Mouse (Mus musculus) kidney, adult 2 months (tissue): ENCODE measurements around the gene Parp1.

Experiments used
- CTCF ChIP-seq: fragments of 200-500 bp; conservative IDR thresholded peaks from 2 replicates; pipeline ENCODE4 v1.5.1; 2011; ENCODE audit warnings: low read depth, mild to moderate bottlenecking, control low read depth, low read length, moderate library complexity, mixed read lengths; ENCODE audit not compliant: insufficient read depth, insufficient read length
- POLR2A ChIP-seq: fragments of 200-500 bp; IDR thresholded peaks from one replicate; pipeline ENCODE4 v1.6.1; 2011; ENCODE audit warnings: low read depth, low read length, control low read depth

DNA sequence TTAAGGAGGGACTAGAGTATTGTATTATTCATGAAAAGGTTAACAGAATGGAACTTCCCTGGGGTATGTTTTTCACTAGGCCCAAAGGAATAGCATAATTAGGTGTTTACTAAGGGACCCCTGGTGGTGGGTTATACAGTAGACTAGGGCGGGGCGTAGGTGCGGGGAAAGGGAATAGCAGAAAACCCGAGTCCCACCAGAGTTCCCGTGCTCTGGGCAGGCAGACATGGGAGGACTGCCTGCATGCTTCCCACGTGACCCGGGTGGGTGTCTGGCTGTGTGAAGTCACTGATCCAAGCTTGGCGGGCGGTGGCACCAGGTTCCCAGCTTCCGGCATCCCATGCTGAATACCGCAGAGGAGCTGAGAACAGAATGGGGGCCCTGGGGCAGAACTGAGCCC is 36.1 kb upstream of the Parp1 start:
- TF ChIP-seq CTCF = no peak
- no peak for TF ChIP-seq POLR2A
